Mouse (Mus musculus) hindbrain, embryonic 11.5 days (tissue): Measurements from ENCODE around the gene Gm10282. TPM values are rescaled to one million over a fixed set of nuclear protein-coding genes. Genes with fewer than 3 reads are reported as not detected.

Source experiments
- ATAC-seq: fragments of 200-750 bp; cut with Nextera tagmentation; 2 replicates; pipeline ENCODE4 v1.8.0; 2017; ENCODE audit warnings: mild to moderate bottlenecking, moderate TSS enrichment, moderate library complexity; ENCODE audit not compliant: low FRiP score
- DNase-seq: peaks from one replicate; pipeline ENCODE4 v3.0.0-alpha.2; 2015; ENCODE audit warnings: low spot score
- H3K27ac ChIP-seq: fragments of 300-500 bp; sonication (generic); 2 replicates; pipeline ENCODE4 v1.5.1; 2014; ENCODE audit warnings: mild to moderate bottlenecking, low read depth, low read length
- H3K27me3 ChIP-seq: fragments of 300-500 bp; sonication (generic); 2 replicates; pipeline ENCODE4 v1.6.1; 2014; ENCODE audit warnings: mild to moderate bottlenecking, low read length, moderate library complexity, mixed read lengths; ENCODE audit not compliant: control insufficient read depth, insufficient read depth
- H3K36me3 ChIP-seq: fragments of 300-500 bp; sonication (generic); 2 replicates; pipeline ENCODE4 v1.6.1; 2014; ENCODE audit warnings: mild to moderate bottlenecking, low read length, moderate library complexity, mixed read lengths; ENCODE audit not compliant: control insufficient read depth, insufficient read depth
- H3K4me1 ChIP-seq: fragments of 300-500 bp; sonication (generic); replicated peaks from 2 replicates; pipeline ENCODE4 v1.6.1; 2014; ENCODE audit warnings: low read length, mixed read lengths; ENCODE audit not compliant: control insufficient read depth, insufficient read depth
- H3K4me2 ChIP-seq: fragments of 300-500 bp; sonication (generic); replicated peaks from 2 replicates; pipeline ENCODE4 v1.6.1; 2014; ENCODE audit warnings: mild to moderate bottlenecking, low read depth, low read length
- H3K4me3 ChIP-seq: fragments of 300-500 bp; sonication (generic); 2 replicates; pipeline ENCODE4 v1.5.1; 2014; ENCODE audit warnings: low read depth, low read length
- H3K9ac ChIP-seq: fragments of 300-500 bp; sonication (generic); 2 replicates; pipeline ENCODE4 v1.6.1; 2014; ENCODE audit warnings: low read depth, low read length
- H3K9me3 ChIP-seq: fragments of 300-500 bp; sonication (generic); 2 replicates; pipeline ENCODE4 v1.6.1; 2016; ENCODE audit warnings: low read length; ENCODE audit not compliant: control insufficient read depth
- WGBS: fragments of 180-500 bp; shearing (Covaris S2); extraction: QIAGEN DNeasy Blood & Tissue Kit; methylation state at CpG from one replicate; pipeline ENCODE4 v1.1.7; 2014; 5-methylcytosine and 5-hydroxymethylcytosine counted together
- polyA plus RNA-seq: library from polyadenylated mRNA; unstranded; fragments of >200 nt; fragmentation: Nextera tagmentation; extraction: Ambion mirVana; gene quantifications from 2 replicates; pipeline ENCODE4 v1.2.1, GENCODE M21; 2014

The Gm10282 gene
- polyA plus RNA-seq, 1 experiment from 2014 or later = 35.1 TPM

DNA sequence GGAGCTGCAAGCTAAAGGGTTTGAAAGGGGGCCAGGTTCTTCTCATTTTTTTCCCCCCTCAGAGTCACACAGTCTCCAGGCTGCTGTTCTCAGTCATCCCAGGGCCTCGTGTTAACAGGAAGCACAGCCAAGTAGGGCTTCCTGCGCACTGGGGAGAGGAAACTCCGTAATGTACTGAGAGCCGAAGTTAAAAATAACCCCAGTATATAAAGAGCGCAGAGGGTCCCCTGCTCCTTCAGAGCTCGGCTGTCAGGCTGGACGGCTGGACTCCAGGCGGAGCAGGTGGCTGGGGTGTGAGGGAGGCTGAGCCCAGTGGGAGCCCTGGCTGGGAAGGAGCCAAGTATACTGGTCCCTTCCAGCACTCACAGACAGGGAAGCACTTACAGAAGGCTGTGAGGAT lies 9.4 kb downstream of the Gm10282 start:
- no peak for ATAC-seq
- H3K27me3 ChIP-seq = no peaks in the 10 kb centered on the region
- no peaks in the 10 kb centered on the region for H3K4me1 ChIP-seq
- no peak overlapping the region for H3K4me3 ChIP-seq
- H3K36me3 ChIP-seq = no peaks in the 10 kb centered on the region
- DNase-seq = no peak
- no peak overlapping the region for H3K4me2 ChIP-seq
- H3K27ac ChIP-seq = no peak overlapping the region
- WGBS = 70% methylated on average over 8 of the region's 8 CpGs
- no peak overlapping the region for H3K9ac ChIP-seq
- H3K9me3 ChIP-seq = no peaks in the 10 kb centered on the region

DNA sequence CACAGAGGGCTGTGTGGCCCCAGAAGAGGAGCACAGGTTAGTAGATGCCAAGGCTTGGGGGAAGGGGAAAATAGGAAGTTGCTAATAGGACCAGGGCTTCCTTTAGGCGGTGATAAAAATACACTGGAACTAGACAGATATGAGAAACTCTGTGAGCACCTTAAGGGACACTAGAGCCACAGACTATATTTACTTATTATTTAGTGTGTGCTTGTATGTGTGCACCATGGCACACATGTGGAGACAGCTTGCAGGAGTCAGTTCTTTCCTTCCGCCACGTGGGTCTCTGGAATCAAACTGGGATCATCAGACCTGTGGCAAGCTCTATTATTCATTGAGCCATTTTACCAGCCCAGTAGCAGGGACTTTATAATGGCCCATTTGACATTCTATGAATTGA lies 9.9 kb downstream of the Gm10282 start:
- no peak overlapping the region for H3K4me2 ChIP-seq
- H3K36me3 ChIP-seq = no peaks in the 10 kb centered on the region
- ATAC-seq = no peak
- H3K4me3 ChIP-seq = no peak overlapping the region
- no peak overlapping the region for H3K9ac ChIP-seq
- no peaks in the 10 kb centered on the region for H3K9me3 ChIP-seq
- no peaks in the 10 kb centered on the region for H3K27me3 ChIP-seq
- no peak for DNase-seq
- H3K27ac ChIP-seq = no peak overlapping the region
- 68% methylated on average over 3 of the region's 3 CpGs for WGBS
- H3K4me1 ChIP-seq = no peaks in the 10 kb centered on the region

DNA sequence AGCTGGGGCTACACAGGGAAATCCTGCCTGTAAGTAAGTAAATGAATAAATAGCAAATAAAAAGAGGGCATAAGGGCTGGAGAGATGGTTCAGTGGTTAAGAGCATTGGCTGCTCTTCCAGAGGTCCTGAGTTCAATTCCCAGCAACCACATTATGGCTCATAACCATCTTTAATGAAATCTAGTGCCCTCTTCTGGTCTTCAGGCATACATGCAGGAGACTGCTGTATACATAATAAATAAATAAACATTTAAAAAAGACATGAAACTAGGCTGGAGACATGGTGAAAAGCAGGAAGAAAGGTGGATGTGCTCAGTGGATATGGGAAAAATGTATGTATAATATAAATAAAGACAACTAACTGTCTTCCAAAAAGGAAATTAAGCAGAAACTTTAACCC lies 11.8 kb downstream of the Gm10282 start:
- H3K9me3 ChIP-seq = no peaks in the 10 kb centered on the region
- H3K4me2 ChIP-seq = no peak overlapping the region
- no peaks in the 10 kb centered on the region for H3K4me1 ChIP-seq
- H3K27ac ChIP-seq = no peak overlapping the region
- H3K4me3 ChIP-seq = no peak overlapping the region
- no peak for ATAC-seq
- H3K27me3 ChIP-seq = no peaks in the 10 kb centered on the region
- H3K36me3 ChIP-seq = no peaks in the 10 kb centered on the region
- DNase-seq = no peak
- no peak overlapping the region for H3K9ac ChIP-seq

DNA sequence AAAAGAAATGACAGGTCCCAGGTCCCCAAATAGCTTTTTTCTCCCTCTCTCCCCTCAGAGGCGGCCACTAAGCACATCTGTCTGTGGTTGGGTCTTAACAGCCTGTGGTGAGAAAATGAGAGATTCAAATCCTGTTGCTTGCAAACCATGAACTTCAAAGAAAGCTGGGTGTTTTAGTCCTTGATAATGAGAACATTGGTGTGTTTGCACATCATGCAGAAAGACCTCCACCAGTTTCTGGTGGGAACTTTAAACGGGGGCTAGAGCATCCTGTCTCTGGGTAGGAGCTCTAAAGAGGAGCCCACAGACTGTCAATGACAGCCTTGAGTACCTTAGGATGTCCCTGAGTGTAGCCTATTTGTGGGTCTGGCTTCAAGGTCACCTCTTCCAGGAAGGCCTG lies 14.0 kb downstream of the Gm10282 start:
- no peak overlapping the region for H3K27ac ChIP-seq
- WGBS = 81% methylated on average over 2 of the region's 2 CpGs
- H3K9me3 ChIP-seq = no peaks in the 10 kb centered on the region
- no peak for DNase-seq
- ATAC-seq = no peak
- no peaks in the 10 kb centered on the region for H3K36me3 ChIP-seq
- H3K9ac ChIP-seq = no peak overlapping the region
- no peak overlapping the region for H3K4me3 ChIP-seq
- no peaks in the 10 kb centered on the region for H3K27me3 ChIP-seq
- no peak overlapping the region for H3K4me2 ChIP-seq
- no peaks in the 10 kb centered on the region for H3K4me1 ChIP-seq

DNA sequence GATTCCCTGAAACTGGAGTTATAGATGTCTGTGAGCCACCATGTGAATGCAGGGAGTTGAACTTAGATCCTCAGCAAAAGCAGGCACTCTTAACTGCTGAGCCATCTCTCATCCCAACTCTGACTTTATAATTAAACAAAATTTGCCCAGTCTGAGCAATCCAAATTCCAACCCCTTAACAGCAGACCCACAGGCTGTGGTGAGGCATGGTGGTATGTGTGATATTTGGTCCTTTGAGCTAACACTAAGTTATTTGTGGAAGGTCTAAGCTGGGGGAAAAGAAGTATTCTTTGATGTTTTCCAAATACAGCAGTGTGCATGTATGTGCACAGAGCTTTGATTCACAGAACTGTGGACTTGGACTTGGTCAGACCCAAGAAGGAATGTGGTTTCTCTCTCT lies 16.0 kb downstream of the Gm10282 start:
- no peak overlapping the region for H3K9ac ChIP-seq
- H3K9me3 ChIP-seq = no peaks in the 10 kb centered on the region
- no peak overlapping the region for H3K4me2 ChIP-seq
- ATAC-seq (no peak), DNase-seq (no peak)
- H3K36me3 ChIP-seq = no peaks in the 10 kb centered on the region
- no peak overlapping the region for H3K4me3 ChIP-seq
- H3K4me1 ChIP-seq = no peaks in the 10 kb centered on the region
- H3K27ac ChIP-seq = no peak overlapping the region
- no peaks in the 10 kb centered on the region for H3K27me3 ChIP-seq

DNA sequence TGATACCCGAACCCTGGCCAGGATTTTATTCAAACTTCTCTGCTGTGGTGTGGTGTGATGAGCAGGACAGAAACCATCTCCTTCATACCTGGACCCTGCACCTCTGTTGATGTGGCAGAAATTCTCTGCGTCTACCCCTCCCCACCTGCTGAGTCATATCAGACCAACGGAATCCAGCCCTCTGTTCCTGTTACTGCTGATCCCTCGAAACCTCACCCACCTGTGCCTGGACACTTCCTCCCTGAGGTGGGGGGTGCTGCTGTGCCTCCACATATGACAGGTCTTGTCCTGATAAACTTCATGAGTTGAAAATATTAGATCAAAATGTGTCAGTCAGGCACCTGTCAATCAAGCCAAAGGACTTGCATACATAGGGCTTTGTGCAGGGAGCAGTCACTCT lies 19.8 kb downstream of the Gm10282 start:
- Histone ChIP-seq H3K4me2 (no peak overlapping the region), H3K4me1 (no peaks in the 10 kb centered on the region), H3K4me3 (no peak overlapping the region), H3K36me3 (no peaks in the 10 kb centered on the region), H3K27ac (no peak overlapping the region), H3K9ac (no peak overlapping the region), H3K27me3 (no peaks in the 10 kb centered on the region), H3K9me3 (no peaks in the 10 kb centered on the region)
- ATAC-seq = no peak
- 73% methylated on average over 4 of the region's 4 CpGs for WGBS
- DNase-seq = no peak

DNA sequence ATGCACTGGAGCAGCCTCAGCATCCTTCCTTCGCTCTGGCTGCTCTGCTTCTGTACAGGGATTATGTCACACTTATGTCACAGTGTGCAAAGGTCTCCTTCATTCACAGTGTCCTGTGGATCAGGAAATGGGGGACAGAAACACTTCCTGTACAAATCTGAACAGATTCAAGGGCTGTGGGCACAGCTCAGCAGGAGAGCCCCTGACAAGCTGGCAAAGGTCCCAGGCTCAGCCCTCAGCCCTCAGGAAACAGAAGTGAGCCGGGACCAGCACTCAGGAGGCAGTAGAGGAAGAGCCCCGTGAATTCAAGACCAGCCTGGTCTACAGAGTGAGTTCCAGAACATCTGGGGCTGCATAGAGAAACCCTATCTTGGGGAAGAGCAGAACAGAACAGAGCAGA lies 23.4 kb downstream of the Gm10282 start:
- no peak overlapping the region for H3K9ac ChIP-seq
- no peaks in the 10 kb centered on the region for H3K27me3 ChIP-seq
- no peaks in the 10 kb centered on the region for H3K9me3 ChIP-seq
- H3K4me3 ChIP-seq = no peak overlapping the region
- DNase-seq (no peak), ATAC-seq (no peak)
- no peak overlapping the region for H3K27ac ChIP-seq
- no peaks in the 10 kb centered on the region for H3K4me1 ChIP-seq
- WGBS = 48% methylated on average over 3 of the region's 3 CpGs
- H3K4me2 ChIP-seq = no peak overlapping the region
- no peaks in the 10 kb centered on the region for H3K36me3 ChIP-seq

DNA sequence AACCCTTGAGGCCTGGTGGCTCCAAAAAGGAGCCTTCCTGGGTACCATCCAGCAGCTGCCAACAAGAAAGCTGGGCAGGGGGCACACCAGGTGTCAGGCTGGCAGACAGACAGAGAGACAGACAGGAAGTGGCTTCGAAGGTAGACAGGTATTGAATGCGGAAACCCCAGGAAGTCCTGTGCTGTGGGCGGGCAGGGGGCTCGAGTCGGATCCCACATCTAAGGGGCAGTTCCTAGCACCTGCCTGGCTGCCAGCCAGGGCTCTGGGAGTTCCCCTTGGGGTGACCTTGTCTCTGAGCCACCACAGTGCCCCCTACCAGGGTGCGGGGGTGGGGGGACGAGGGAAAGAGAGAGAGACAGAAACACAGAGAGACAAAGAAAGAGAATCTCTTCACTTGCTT lies 25.9 kb downstream of the Gm10282 start:
- H3K9ac ChIP-seq = no peak overlapping the region
- 82% methylated on average over 7 of the region's 7 CpGs for WGBS

DNA sequence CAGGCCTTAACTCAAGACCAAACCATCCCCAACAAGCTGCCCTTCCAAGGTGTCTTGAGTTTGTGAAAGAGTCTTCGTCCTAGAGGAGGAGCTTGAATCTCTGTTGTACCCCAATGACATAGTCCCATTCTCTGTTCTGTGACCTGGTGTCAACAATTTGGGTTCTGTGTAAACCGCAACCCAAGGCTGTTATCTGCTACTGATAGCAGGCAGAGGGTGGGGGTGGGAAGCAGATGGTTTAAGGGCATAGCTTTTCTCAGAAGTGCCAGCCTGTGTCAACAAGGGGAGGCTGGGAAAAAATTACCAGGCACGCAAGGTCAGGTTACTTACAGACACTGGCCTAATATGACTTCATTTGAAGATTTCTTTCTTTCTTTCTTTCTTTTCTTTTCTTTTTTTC lies 27.8 kb downstream of the Gm10282 start:
- H3K9me3 ChIP-seq = no peaks in the 10 kb centered on the region
- DNase-seq (no peak), ATAC-seq (no peak)
- H3K4me2 ChIP-seq = no peak overlapping the region
- H3K27me3 ChIP-seq = no peaks in the 10 kb centered on the region
- WGBS = 76% methylated on average over 3 of the region's 3 CpGs
- H3K4me3 ChIP-seq = no peak overlapping the region
- no peak overlapping the region for H3K27ac ChIP-seq
- no peak overlapping the region for H3K9ac ChIP-seq
- no peaks in the 10 kb centered on the region for H3K36me3 ChIP-seq
- H3K4me1 ChIP-seq = no peaks in the 10 kb centered on the region

More for the DNA sequence above, 25.9 kb downstream of the Gm10282 start:
- ATAC-seq (no peak), DNase-seq (no peak)
- H3K36me3 ChIP-seq = no peaks in the 10 kb centered on the region
- H3K27me3 ChIP-seq = no peaks in the 10 kb centered on the region
- H3K9me3 ChIP-seq = no peaks in the 10 kb centered on the region
- H3K4me1 ChIP-seq = no peaks in the 10 kb centered on the region
- no peak overlapping the region for H3K4me2 ChIP-seq
- H3K4me3 ChIP-seq = no peak overlapping the region
- H3K27ac ChIP-seq = no peak overlapping the region
